Mouse (Mus musculus): ENCODE measurements at regions not wholly inside any gene's neighbourhood (a gene's known extent, or its start where the extent isn't known, plus 50 kb on each side); places are given as distances from the start of the nearest gene placed in this dataset.

DNA sequence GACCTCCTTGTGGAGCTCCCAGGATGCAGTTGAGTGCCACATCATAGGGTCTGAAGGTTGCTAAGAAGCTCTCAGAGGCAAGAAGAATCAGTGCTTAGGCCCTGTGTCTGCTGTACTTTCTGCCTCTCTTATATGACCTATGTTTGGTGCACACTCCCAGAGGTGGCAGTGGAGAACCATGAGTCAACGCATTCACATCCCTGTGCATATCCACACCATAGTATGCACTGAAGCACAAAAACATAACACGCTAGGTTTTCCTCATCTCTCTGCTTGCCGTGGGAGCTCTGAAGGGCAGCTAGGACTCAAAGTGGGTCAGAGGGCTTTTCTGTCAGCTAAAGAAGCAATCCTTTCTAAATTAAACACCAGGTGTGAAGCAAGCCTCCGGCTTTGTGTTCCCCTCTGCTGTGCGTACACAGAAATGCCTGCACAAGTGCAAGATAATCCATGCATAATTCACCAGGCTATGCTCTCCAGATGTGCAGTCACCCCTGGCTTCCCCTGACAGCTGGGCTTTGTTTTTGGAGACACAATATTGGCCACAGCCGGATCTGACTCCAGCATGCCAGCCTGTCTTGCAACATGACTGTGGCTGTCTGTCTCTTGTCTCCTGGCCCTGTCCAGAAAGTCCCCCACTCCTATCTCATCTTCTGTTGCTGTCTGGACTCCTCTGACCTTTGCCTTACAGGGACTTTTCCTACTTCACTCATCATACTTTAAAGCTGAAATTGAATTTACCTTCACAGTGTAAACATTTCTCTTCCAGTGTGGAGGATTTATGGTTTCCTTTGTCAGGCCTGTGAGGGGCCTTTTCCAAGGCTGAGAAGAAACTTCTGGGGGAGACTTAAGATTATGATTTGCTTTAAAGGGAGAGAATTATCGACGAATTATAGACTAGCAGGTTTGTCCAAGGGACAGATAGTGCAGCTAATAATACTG is 405.1 kb upstream of the Mctp2 start:
- H3K27me3 ChIP-seq = no peaks in the 10 kb centered on the region
- no peak for ATAC-seq (replicated peaks)
- no peak overlapping the region for H3K27ac ChIP-seq (replicated peaks)
- 66% methylated on average over 8 of the region's 8 CpGs for WGBS
- H3K9ac ChIP-seq (replicated peaks) = no peak overlapping the region
- no peak overlapping the region for H3K4me3 ChIP-seq
- no peaks in the 10 kb centered on the region for H3K36me3 ChIP-seq
- H3K9me3 ChIP-seq = no peaks in the 10 kb centered on the region
- H3K4me1 ChIP-seq = no peaks in the 10 kb centered on the region
- H3K4me2 ChIP-seq (replicated peaks) = no peak overlapping the region

DNA sequence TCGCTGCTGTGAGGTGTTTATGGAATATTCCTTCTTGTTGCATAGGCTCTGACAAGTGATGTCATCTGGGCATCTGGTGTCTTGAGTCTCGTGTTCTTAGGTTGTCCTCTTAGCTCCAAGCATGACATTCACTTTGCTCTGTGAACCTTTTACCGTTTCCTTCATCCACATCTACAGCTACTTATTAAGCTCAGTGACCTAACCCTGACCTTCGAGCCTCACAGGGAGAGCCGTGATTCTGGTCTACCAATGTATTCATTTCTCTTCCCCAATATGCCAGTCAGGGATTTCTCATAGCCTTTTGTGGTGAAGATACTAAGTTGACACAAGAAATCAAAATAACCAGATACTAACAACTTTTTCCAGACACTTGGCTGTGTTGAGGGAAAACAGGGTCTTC is 409.0 kb upstream of the Mctp2 start:
- Histone ChIP-seq H3K9me3 (no peaks in the 10 kb centered on the region), H3K27ac (replicated peaks) (no peak overlapping the region), H3K27me3 (no peaks in the 10 kb centered on the region), H3K9ac (replicated peaks) (no peak overlapping the region), H3K4me1 (no peaks in the 10 kb centered on the region), H3K4me3 (no peak overlapping the region), H3K4me2 (replicated peaks) (no peak overlapping the region), H3K36me3 (no peaks in the 10 kb centered on the region)
- ATAC-seq (replicated peaks) = no peak
- WGBS = 84% methylated on average over 5 of the region's 5 CpGs

DNA sequence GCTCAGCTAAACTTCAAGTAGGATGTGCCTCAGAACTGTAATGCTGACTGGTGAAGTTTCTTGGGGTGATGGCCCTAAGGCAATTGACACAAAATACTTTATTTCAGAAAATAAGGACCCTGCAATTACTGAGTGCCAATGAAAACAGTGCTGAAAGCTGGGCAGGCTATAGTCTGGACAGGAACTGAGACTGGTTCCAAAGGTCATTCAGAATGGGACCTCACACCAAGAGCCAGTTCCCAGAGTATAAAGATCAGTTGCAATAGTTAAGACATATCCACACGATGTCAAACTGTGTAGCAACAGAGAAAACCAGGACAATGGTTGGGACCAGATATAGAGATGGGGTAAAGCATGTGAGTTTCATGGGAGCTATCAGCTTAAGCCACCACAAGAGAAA is 409.6 kb upstream of the Mctp2 start:
- H3K27ac ChIP-seq (replicated peaks) = no peak overlapping the region
- no peaks in the 10 kb centered on the region for H3K9me3 ChIP-seq
- no peaks in the 10 kb centered on the region for H3K27me3 ChIP-seq
- whole genome bisulfite sequencing = 67% methylated on average over 1 of the region's 1 CpGs
- no peaks in the 10 kb centered on the region for H3K36me3 ChIP-seq
- H3K4me3 ChIP-seq = no peak overlapping the region
- H3K4me2 ChIP-seq (replicated peaks) = no peak overlapping the region
- H3K9ac ChIP-seq (replicated peaks) = no peak overlapping the region
- no peaks in the 10 kb centered on the region for H3K4me1 ChIP-seq
- ATAC-seq (replicated peaks) = no peak

DNA sequence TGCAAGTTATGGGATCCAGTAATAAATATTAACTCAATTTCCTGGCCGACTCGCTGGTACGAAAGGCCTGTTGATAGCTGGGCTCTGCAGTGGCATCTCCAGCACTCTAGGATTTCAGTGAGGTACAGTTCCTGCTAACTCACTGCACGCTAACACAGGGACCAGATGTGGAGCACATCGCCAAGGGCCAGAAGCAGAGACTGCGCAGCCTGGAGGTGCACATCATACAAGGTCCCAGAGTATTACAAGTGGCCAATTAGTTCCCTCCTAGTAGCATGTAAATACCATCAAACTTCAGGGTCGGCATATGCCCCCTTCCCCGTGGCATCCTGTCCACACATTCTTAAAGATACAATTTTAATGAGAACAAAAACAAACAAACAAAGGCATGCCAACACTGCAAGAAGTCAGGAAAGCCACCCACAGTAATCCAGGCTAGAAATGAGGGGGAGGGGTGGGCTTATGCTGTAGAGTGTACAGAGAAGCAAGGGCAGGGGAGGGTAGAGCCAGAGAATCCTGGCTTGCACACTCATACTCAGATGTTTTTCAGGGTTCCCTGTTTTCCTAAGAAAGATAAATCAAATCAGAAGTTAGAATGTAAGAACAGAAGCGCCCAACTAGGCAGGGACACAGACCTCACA is 419.9 kb upstream of the Mctp2 start:
- no peaks in the 10 kb centered on the region for H3K36me3 ChIP-seq
- no peaks in the 10 kb centered on the region for H3K9me3 ChIP-seq
- no peak overlapping the region for H3K9ac ChIP-seq (replicated peaks)
- WGBS = 76% methylated on average over 9 of the region's 9 CpGs
- no peak overlapping the region for H3K27ac ChIP-seq (replicated peaks)
- ATAC-seq (replicated peaks) = no peak
- no peaks in the 10 kb centered on the region for H3K27me3 ChIP-seq
- no peak overlapping the region for H3K4me3 ChIP-seq
- H3K4me1 ChIP-seq = no peaks in the 10 kb centered on the region
- H3K4me2 ChIP-seq (replicated peaks) = no peak overlapping the region

DNA sequence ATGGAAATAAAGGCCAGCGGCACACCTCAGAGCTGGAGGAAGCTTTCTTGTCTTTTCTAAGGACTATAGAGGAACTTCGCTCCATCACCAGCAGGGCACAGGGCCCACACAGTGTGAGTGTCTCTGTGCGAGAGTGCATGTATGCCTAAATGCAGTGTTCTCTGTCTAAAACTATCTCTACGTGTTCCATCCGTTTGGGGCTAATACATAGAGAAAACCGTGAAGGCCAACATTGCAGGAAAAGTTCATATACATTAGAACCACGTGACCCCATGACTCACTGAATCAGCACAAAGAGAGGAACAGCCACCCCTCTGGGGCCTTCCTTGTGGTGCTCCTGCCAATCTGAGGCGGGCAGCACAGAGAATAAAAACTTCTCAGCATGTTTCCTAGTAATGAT is 431.4 kb upstream of the Mctp2 start:
- Histone ChIP-seq H3K4me1 (peaks cover 10% of the 10 kb centered on the region), H3K27me3 (no peaks in the 10 kb centered on the region), H3K36me3 (no peaks in the 10 kb centered on the region), H3K4me3 (no peak overlapping the region), H3K9ac (replicated peaks) (no peak overlapping the region), H3K9me3 (no peaks in the 10 kb centered on the region), H3K27ac (replicated peaks) (no peak overlapping the region), H3K4me2 (replicated peaks) (no peak overlapping the region)
- ATAC-seq (replicated peaks) = no peak
- 45% methylated on average over 8 of the region's 8 CpGs for WGBS

DNA sequence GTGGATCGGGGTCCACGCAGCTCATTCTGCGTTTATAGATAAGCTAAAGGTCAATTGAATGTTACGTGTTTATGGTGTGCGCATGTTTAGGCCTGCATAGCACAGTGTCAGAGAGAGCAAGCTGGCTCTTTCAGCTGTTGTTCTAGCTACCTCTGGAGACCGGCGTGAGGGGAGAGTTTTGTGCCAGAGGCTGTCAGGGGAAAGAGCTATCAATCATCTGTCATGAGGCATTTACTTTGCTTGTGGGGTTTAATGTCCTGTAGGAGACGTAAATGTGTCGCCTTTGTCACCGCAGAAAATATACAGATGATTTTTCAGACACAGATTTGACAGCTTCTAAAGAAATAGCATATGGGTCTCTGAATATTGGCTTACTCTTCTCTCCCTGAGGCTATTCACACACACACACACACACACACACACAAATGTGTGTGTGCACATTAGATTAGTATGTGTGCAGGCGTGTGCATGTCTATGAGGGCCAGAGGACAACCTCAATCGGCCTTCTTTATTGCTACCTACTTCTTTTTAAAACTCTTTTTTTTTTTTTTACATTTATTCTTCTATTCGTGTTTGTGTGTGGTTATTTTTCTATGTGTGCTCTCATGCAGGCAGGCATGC is 432.0 kb upstream of the Mctp2 start:
- Histone ChIP-seq H3K9me3 (no peaks in the 10 kb centered on the region), H3K9ac (replicated peaks) (no peak overlapping the region), H3K4me3 (no peak overlapping the region), H3K27ac (replicated peaks) (0 out of 2 replicates have a peak overlapping the region, but pooled peaks have one; percentile 31), H3K36me3 (no peaks in the 10 kb centered on the region), H3K27me3 (no peaks in the 10 kb centered on the region), H3K4me1 (peaks cover 10% of the 10 kb centered on the region), H3K4me2 (replicated peaks) (no peak overlapping the region)
- 47% methylated on average over 13 of the region's 13 CpGs for WGBS
- ATAC-seq (replicated peaks) = peak; percentile 60; the same call in 1 of the 2 replicates

DNA sequence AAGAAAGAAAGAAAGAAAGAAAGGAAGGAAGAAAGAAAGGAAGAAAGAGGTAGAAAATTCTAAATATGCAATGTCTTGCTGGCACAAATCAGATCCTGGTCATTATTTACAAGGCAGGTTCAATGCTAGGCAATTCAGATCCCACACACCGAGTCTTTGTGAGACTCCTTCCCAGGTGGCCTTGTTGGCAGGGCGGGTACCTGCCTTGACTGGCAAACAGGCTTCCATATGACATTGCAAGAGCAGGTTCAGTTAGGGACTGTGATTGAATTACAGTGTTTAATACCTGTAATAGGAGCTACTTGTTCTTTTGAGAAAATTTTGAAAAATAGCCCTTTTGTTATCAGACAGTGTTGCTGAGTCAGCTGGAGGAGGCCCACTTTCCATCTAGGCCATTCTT is 436.0 kb upstream of the Mctp2 start:
- no peaks in the 10 kb centered on the region for H3K27me3 ChIP-seq
- peaks cover 10% of the 10 kb centered on the region for H3K4me1 ChIP-seq
- H3K9me3 ChIP-seq = no peaks in the 10 kb centered on the region
- WGBS = 85% methylated on average over 2 of the region's 2 CpGs
- no peak overlapping the region for H3K27ac ChIP-seq (replicated peaks)
- H3K9ac ChIP-seq (replicated peaks) = no peak overlapping the region
- H3K4me3 ChIP-seq = no peak overlapping the region
- ATAC-seq (replicated peaks) = no peak
- no peak overlapping the region for H3K4me2 ChIP-seq (replicated peaks)
- H3K36me3 ChIP-seq = no peaks in the 10 kb centered on the region

DNA sequence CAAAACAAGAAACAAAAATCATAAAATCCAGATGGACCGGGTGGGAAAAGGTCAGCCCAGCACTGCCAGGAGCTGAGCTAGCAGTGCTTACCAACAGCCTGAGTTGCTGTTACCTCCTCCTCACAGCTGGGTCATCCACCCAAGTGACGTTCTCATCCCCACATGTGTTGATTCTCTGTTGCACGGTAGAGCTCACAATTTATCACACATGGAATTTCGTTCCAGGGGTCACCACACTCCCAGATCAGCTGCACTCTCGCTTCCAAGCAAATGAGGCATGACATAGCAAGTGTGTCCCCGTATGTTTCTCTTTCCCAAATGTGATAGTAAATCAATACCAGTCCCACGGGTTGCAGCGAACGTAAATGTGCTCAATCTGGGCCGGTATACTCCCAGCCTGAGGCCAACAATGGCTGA is 445.1 kb upstream of the Mctp2 start:
- H3K9me3 ChIP-seq = no peaks in the 10 kb centered on the region
- H3K9ac ChIP-seq (replicated peaks) = no peak overlapping the region
- WGBS = 74% methylated on average over 10 of the region's 10 CpGs
- no peak overlapping the region for H3K27ac ChIP-seq (replicated peaks)
- ATAC-seq (replicated peaks) = no peak
- H3K4me1 ChIP-seq = no peaks in the 10 kb centered on the region
- no peak overlapping the region for H3K4me2 ChIP-seq (replicated peaks)
- no peaks in the 10 kb centered on the region for H3K36me3 ChIP-seq
- no peaks in the 10 kb centered on the region for H3K27me3 ChIP-seq
- no peak overlapping the region for H3K4me3 ChIP-seq

DNA sequence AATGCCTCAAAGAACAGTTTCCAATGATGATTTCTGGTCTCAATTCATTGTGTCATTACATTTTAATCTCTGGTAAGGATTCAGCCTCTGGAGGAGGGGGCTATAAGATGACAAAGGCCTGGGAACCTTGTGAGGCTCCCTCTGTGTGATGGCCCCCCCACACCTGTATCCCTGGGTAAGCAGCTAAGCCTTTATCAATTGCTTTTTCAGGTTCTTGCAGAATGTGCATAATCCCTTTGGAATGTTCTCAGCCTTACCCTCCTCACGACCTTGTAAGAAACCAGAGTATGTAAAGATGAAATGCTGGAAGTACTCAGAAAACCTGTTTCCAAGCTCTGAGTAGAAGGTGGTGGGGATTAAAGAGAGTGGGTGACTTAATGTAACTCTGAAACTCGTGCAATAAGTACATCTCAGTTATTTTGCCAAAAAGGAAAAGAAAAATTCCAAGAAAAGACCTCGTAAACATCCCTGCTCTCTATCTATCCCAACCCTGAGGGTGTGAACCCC is 446.7 kb upstream of the Mctp2 start:
- H3K27me3 ChIP-seq = no peaks in the 10 kb centered on the region
- WGBS = 38% methylated on average over 3 of the region's 3 CpGs
- no peaks in the 10 kb centered on the region for H3K36me3 ChIP-seq
- H3K4me2 ChIP-seq (replicated peaks) = no peak overlapping the region
- no peak overlapping the region for H3K27ac ChIP-seq (replicated peaks)
- H3K4me3 ChIP-seq = no peak overlapping the region
- H3K4me1 ChIP-seq = no peaks in the 10 kb centered on the region
- no peak for ATAC-seq (replicated peaks)
- no peak overlapping the region for H3K9ac ChIP-seq (replicated peaks)
- H3K9me3 ChIP-seq = no peaks in the 10 kb centered on the region

DNA sequence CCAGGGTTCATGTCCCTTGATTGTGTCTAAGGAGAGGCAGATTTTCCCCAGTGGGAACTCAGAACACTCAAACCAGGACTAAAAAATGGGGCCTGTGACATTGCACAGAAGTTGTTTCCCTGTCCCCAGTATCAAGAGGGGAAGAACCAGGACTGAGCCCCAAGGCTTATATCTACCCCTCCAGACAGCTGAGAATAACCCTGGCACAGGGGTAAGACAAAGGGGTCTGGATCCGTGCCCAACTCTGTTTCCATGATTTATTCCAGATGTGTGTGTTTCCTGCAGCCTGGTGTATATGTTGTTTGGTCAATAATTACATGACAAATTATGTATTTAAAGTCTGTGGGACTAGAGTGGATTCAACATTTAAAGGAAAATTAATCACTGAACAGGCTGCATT is 456.3 kb upstream of the Mctp2 start:
- no peak overlapping the region for H3K4me2 ChIP-seq (replicated peaks)
- no peaks in the 10 kb centered on the region for H3K36me3 ChIP-seq
- 74% methylated on average over 1 of the region's 1 CpGs for WGBS
- no peak overlapping the region for H3K27ac ChIP-seq (replicated peaks)
- no peak overlapping the region for H3K4me3 ChIP-seq
- H3K9me3 ChIP-seq = no peaks in the 10 kb centered on the region
- no peaks in the 10 kb centered on the region for H3K4me1 ChIP-seq
- H3K27me3 ChIP-seq = no peaks in the 10 kb centered on the region
- no peak for ATAC-seq (replicated peaks)
- H3K9ac ChIP-seq (replicated peaks) = no peak overlapping the region

DNA sequence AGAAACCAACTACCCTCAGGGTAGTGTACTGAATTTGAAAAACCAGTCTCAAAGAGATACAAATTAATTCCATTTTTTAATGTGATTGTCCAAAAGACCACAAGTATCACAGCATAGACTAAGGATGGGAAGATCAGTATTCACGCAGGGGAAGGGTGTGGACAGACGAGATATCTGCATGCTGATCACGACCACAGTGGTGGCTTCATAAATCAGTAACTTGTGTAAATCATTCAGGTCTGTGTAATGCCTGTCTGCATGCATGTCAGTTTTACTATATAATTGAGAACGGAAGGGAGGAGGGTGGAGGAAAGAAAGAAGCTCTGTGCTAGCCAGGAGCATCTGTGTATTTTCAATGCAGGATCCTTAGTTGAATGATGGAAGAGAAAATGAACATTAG is 462.3 kb upstream of the Mctp2 start:
- Histone ChIP-seq H3K9ac (replicated peaks) (no peak overlapping the region), H3K36me3 (no peaks in the 10 kb centered on the region), H3K4me3 (no peak overlapping the region), H3K27me3 (no peaks in the 10 kb centered on the region), H3K27ac (replicated peaks) (no peak overlapping the region), H3K4me2 (replicated peaks) (no peak overlapping the region), H3K9me3 (no peaks in the 10 kb centered on the region), H3K4me1 (no peaks in the 10 kb centered on the region)
- 86% methylated on average over 4 of the region's 4 CpGs for WGBS
- no peak for ATAC-seq (replicated peaks)

DNA sequence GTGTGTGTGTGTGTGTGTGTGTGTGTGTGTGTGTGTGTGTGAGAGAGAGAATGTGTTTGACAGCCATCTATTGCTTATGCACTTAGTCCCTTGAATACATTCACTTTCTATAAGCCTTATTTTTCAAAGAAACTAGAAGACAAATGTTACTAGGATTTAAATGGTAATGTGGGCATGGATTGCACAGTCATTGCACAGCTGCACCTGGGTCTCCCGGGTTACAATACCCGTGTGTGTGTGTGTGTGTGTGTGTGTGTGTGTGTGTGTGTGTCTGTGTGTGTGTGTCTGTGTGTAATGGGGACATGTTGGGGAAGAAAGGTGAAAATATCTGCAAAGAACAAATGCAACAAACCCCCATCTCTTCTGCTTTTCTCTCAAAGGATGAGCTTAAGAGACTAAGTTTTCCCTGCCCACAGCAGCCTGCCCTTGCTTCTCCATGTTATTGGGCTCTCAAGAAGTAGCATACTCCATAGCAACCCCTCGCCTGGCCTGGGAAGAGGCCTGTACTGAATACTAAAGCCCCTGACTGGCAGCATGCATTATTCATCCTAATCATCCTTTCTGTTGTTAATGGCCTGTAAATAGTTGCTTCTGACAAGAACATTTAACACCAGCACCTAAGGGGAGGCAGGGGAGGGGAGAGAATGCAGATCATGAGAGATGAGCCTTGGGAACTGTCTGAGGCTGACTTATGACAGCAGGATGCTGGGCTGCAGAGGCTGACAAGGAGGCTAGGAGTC is 467.8 kb upstream of the Mctp2 start:
- Histone ChIP-seq H3K27ac (replicated peaks) (peak overlapping the region; percentile 54), H3K4me3 (no peak overlapping the region), H3K4me1 (peaks cover 7% of the 10 kb centered on the region), H3K9ac (replicated peaks) (no peak overlapping the region), H3K4me2 (replicated peaks) (no peak overlapping the region), H3K27me3 (no peaks in the 10 kb centered on the region), H3K36me3 (no peaks in the 10 kb centered on the region), H3K9me3 (no peaks in the 10 kb centered on the region)
- 34% methylated on average over 3 of the region's 3 CpGs for WGBS
- peak; percentile 87 for ATAC-seq (replicated peaks)

Data from forebrain, embryonic 15.5 days (tissue).